Mouse (Mus musculus) layer of hippocampus, adult 9-10 months (tissue): ENCODE data around the gene Snrnp25.

ENCODE experiments used
- DNase-seq: peaks from one replicate; pipeline ENCODE4 v3.0.0; 2022; ENCODE audit warnings: low spot score

Snrnp25 gene

DNA sequence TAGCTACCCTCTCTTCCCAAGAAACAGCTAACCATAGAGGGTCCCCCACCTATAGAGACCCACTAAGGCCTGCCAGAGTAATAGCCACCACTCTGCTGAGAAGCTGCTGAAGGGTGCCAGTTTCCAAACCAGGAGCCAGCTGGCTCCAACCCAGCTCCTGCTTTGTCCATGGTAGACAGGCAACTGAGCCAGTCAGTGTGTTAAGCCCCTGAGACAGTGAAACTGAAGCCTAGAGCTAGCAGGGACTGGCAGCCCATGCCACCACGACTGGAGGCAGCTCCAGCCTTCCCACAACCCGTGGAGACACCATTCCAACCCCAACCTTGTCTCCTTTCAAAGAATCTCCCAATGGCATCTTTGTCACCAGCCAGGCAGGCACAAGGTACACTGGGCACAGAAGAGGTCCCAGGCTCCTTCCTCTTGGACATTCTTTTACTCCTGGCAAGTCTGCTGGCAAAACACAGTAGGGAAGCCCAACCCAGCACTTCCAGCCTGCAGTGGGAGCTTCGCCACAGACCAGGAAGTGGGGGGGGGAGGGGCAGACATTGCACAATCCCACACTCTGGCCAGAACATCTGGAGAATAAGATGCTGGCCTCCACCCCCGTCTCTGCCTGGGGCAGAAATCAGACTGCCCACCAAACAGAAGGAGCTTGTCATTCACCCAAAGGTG, 19.4 kb downstream of the Snrnp25 start:
- DNase-seq: no peak

- no peak for DNase-seq
These were observed 20.2 kb downstream of the Snrnp25 start for GRCm38 (mm10) chr11:32225222-32226104.

- DNase-seq: no peak
These were observed 21.1 kb downstream of the Snrnp25 start, which contains the start of gene Mpg for GRCm38 (mm10) chr11:32226124-32226871. Gene Mpg, plus strand, starts transcription at chr11:32226505.

GRCm38 (mm10) chr11:32227041-32227440, 21.8 kb downstream of the Snrnp25 start:
- no peak for DNase-seq

DNA sequence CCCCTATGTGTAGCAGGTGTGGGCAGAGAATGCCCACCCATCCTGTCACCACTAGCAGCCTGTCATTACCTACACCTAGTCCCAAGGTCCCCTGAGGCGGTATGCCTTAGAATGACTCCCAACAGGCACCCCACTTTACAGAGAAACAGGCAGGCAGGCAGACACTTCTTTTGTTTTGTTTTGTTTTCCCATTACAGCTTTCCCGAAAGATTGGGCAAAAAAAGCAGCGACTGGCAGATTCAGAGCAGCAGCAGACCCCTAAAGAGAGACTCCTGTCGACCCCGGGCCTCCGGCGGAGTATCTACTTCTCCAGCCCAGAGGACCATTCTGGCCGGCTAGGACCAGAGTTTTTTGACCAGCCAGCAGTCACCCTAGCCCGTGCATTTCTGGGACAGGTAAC, 22.3 kb downstream of the Snrnp25 start:
- DNase-seq: no peak

GRCm38 (mm10) chr11:32228292-32228845, 23.2 kb downstream of the Snrnp25 start:
- DNase-seq: no peak

DNA sequence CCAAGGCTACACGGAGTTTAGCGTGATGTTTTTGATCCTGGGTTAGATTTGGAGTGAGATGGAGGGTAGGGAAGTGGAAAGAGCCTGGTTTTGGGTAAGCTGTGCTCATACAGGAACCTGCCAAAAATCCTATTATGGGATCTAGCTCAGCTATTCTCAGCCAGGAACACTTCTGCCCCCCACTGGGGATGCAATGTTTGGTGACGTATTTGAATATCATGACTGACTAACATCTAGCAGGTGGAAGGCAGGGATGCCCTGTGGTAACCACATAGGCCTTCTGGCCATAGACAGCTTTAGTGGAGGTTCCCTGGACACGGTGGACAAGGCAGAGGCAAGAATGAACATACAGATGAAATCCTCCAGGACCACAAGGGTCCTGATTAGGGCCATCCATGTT, 25.0 kb downstream of the Snrnp25 start:
- DNase-seq: no peak

DNA sequence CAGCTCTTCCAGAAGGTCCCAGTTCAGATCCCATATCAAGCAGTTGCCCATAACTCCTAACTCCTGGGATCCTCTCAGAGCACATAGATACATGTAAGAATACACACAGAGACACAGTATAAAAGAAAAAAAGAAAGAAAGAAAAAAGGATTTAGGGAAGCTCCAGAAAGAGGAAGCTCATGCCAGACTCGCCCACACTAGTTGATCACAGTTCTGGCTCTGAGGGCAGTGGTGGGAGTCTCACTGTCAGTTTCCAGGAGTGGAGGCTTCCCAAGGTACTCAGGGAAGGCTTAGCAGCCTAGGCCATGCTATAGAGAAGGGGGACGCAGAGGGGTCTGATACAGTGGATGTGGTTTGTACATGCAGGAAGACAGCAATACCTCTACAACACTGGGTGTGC, 25.9 kb downstream of the Snrnp25 start:
- no peak for DNase-seq

DNA sequence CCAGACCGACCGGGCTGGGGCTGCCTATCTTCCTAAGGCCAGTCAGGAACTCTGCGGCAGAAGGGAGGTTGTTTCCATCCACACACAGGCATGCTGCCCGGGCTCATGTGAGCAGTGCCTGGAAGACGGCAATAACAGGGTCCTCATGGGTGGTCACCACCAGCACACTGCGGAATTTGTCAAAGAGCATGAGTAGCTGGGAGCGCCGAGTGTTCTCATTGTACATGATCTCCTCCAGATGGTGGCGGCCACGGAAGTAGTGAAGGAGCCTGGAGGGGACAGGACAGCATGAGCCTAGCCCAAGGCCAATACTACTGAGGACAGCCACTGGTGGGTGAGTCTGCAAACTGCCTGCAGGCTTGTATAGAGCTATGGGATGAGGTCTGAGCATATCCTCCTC, 27.6 kb downstream of the Snrnp25 start:
- DNase-seq: no peak

DNA sequence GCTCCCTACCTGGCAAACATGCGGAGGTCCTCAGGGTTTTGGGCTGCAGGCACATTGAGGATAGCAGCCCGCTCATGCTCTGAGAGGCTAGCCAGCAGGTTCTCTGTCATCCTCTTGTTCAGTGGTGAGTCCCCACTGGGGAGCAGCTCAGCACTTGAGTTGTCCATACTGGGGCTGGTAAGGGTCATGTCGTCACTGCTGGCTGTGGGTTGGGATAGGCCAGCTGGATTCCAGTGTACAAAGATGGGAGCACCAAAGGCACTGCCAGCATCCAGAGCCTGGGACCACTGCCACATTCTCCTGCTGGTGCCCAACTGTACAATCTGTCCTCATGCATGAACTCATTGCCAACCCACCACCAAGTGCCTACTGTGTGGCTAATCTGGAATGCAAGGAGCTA, 28.7 kb downstream of the Snrnp25 start:
- no peak for DNase-seq

- DNase-seq: no peak
These were observed 29.7 kb downstream of the Snrnp25 start for GRCm38 (mm10) chr11:32234816-32235485.

DNA sequence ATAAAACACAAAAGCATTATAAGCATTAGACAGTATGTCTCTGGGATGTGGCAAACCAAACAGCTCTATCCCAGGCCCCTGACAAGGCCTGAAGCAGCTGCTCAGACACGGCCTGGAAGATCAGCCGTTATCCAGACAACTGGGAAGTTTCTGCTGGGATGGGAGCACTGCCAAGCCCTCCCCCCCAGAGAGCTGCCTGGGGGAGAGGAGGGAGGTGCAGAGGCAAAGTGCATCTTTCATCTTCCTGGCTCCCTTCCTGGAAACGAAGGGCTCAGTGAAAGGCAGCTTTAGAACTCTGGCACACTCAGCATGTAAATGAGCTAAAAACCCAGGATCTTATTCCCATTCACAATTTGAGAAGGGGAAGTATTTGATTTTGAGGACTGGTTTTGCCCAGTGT, 30.4 kb downstream of the Snrnp25 start:
- no peak for DNase-seq

GRCm38 (mm10) chr11:32236132-32236531, 30.9 kb downstream of the Snrnp25 start:
- DNase-seq: no peak

DNA sequence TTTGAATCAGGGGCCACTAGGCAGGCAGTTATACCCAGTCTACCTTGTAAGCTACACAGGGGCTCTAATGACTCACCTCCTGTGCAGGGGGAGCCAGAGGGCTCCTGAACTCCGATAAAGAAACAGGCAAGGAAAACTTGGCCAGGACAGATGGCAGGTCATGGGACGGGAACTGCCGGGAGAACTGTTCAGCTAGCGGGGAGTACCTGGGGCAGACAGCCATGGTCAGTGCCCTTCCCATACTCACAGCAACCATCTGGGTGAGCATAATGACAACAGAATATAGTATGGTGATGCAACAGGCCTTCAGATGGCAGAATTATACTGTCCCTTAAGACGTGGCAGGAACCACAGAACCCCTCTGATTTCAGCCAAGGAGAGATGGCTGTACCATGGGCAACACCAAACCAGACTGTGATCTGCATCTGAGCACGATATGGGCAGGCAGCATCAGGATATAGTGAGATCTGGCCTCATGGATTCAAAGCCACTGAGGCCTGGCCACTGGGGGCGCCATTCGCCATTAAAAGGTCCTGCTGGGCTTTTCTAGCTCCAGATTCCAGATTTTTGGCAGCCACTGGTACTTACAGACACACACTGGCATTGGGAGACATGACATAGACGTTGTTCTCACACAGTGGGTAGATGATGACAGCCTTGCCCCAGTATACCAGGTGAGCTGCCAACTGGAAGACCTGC, 31.6 kb downstream of the Snrnp25 start:
- no peak for DNase-seq

DNA sequence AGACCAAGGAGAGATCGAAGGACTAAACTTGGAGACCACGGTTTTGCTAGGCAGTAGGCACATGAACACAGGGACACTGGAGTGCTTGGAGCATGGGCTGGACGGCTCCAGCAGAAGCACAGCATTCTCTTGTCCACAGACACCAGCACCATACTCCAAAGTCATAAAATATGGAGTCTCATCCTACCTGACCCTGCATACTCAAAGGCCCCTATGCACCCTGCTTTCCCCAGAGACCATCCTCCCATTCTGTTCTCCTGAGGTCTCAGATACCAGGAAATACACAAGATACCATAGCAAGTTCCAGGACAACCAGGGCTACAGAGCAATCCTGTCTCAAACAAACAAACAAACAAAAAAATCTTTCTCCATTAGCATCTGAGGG, 32.2 kb downstream of the Snrnp25 start:
- DNase-seq: no peak

DNA sequence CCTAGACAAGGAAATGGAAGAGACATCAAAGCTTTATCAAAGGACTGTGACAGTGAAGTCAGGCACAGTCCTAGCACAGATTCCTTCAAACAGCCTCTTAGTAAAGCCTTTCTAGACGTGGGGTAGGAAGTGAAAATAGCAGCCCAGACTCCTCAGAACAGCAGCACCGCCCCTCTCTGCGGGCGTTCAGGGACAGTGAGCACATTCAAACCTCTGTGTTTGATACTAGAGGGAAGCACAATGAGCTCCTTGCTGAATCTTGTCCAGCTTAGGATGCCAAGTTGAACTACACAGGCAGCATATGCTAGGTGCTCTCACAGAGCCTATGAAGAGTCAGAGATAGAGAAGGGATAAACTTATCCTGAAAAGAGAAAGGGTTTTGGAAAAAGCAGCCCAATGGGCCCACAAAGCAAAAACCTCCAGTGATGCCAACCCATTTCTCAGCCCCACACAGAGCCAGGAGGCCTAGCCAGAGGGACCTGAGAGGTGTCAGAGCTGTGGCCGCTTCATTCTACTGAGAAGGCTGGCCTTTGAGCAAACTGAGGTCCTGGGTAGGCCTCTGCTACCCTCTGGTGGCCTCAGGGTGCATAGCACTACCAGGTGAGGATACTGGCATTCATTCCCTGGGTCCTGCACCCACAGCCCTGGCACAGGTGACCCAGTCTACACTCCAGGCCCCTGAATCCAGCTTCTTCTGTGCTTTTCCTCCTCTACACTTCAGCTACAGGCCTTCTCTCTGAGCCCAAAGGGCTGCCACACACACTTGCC, 33.1 kb downstream of the Snrnp25 start:
- no peak for DNase-seq

- no peak for DNase-seq
These were observed 36.2 kb downstream of the Snrnp25 start for GRCm38 (mm10) chr11:32241391-32241790.

DNA sequence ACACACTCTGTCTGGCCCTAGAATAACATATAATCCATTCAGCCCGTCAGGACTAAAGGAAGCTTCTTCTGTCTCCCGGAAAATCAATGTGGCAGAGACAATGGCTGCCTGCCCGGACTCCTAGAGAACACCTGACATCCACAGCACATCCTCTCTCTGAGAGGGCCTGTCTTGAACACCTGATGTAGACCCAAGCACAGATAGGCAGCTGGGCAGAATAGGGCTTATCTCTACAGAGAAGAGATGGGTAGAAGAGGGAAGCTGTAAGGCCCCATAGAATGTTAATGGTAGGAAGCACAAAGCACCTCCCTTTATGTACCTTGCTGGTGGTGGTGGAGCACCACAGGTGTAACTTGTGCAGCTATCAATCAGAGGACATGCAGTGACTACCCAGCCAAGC, 37.0 kb downstream of the Snrnp25 start:
- DNase-seq: no peak

DNA sequence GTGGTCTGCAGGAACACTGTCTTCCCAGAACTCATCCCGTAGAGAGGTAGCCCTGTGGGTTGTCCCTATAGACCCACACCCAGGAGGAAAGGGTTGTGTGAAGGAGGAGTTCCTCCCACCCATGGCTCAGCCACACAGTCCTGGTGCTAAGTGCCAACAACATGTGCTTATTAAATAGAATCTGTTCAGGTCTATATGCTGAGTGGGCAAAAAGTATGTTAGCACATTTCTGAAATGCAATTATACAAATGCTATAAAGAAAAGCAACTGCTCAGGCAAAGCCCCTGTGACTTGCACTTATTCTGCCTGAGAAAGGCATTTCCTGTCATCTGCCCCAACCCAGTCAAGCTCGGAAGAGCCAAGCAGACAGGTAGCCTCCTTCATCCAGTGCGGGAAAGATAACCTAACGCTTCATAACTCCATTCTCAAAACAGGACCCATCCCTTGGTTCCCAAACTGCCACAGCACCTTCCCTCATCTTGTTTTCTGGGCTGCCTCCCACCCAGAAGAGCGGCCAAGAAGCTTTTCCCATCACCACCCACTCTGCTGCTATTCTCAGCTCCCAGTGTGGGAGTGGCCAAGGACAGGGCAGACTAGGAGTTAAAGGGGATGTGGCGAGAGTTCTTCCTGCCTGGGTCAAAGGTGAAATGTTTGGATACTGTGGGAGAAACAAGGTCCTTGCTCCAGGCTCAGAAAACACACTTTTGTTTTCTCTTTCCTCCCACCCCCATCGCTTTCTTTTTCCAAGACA, 38.2 kb downstream of the Snrnp25 start:
- no peak for DNase-seq

- no peak for DNase-seq
These were observed 38.8 kb downstream of the Snrnp25 start for GRCm38 (mm10) chr11:32244064-32244463.
